Mouse (Mus musculus): ENCODE results near the gene Dgke. TPM values are rescaled to one million over a fixed set of nuclear protein-coding genes. Genes with fewer than 3 reads are reported as not detected.

Dgke gene
- polyA plus RNA-seq, 1 experiment from 2014 or later = 3.4 TPM

DNA sequence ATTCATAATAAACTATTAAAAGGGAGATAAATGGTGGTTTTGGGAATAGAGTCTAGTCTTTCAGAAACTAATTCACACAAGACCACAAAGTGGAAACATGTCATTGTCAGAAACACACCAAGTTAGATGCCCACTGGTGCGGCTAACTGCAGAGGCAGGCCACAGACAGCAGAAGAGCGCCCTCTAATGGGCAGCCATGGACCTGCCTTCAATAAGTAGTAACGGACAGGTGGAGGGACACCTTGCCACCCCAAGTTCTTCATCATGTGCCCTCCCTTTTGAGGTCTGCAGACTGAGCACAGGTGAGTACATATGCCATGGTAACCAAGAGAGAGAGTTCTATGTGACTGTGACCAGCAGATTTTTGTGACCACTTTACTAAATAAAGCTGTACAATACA, 27.3 kb downstream of the Dgke start:
- TF ChIP-seq EP300 (IDR thresholded peaks at IDR 0.05) (no peak), CTCF (IDR thresholded peaks at IDR 0.05) (peak; percentile 97)
- Histone ChIP-seq H3K27me3 (replicated peaks; ENCODE audit: insufficient read depth, low read length) (no peaks in the 10 kb centered on the region), H3K9ac (replicated peaks; ENCODE audit: low read depth) (no peak overlapping the region), H3K4me3 (ENCODE audit: low read depth, low read length) (no peak overlapping the region), H3K9me3 (ENCODE audit: low read length) (no peaks in the 10 kb centered on the region), H3K27ac (ENCODE audit: low read length) (no peak overlapping the region), H3K4me2 (replicated peaks; ENCODE audit: low read depth, low read length) (no peak overlapping the region), H3K4me1 (ENCODE audit: insufficient read depth, low read depth, low read length) (no peaks in the 10 kb centered on the region), H3K36me3 (ENCODE audit: insufficient read depth, low read length) (peaks cover 12% of the 10 kb centered on the region; the same call in 1 of the 2 replicates)
- DNase-seq (ENCODE audit: low spot score) (peak; percentile 73), ATAC-seq (peak; percentile 47; the same call in 1 of the 2 replicates)
- 21% methylated on average over 3 of the region's 3 CpGs for WGBS

DNA sequence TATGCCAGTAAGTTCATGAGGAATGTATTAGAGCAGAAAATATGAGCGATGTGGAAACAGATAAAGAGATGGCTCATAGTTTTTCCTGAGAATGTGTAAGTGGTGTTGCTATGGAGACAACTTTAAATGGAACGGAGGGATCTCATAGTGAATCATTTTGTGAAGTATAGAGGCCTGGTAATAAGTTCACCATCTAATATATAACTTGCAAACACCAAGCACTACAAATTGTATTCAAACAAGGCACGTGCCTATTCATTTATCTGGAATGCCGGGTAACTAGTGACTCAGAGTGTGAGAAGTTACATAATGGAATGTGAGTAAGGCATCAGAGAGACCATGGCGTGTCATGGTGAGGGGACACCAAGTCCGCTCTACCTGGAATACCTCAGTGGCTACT, 28.2 kb downstream of the Dgke start:
- H3K9ac ChIP-seq (replicated peaks; ENCODE audit: low read depth) = no peak overlapping the region
- H3K36me3 ChIP-seq (ENCODE audit: insufficient read depth, low read length) = peaks cover 12% of the 10 kb centered on the region; the same call in 1 of the 2 replicates
- H3K27me3 ChIP-seq (replicated peaks; ENCODE audit: insufficient read depth, low read length) = no peaks in the 10 kb centered on the region
- DNase-seq (ENCODE audit: low spot score) = no peak
- H3K27ac ChIP-seq (ENCODE audit: low read length) = no peak overlapping the region
- TF ChIP-seq EP300 (IDR thresholded peaks at IDR 0.05) (no peak), CTCF (IDR thresholded peaks at IDR 0.05) (no peak)
- ATAC-seq = no peak
- 85% methylated on average over 6 of the region's 6 CpGs for WGBS
- H3K4me2 ChIP-seq (replicated peaks; ENCODE audit: low read depth, low read length) = no peak overlapping the region
- no peak overlapping the region for H3K4me3 ChIP-seq (ENCODE audit: low read depth, low read length)
- no peaks in the 10 kb centered on the region for H3K9me3 ChIP-seq (ENCODE audit: low read length)
- H3K4me1 ChIP-seq (ENCODE audit: insufficient read depth, low read depth, low read length) = no peaks in the 10 kb centered on the region

DNA sequence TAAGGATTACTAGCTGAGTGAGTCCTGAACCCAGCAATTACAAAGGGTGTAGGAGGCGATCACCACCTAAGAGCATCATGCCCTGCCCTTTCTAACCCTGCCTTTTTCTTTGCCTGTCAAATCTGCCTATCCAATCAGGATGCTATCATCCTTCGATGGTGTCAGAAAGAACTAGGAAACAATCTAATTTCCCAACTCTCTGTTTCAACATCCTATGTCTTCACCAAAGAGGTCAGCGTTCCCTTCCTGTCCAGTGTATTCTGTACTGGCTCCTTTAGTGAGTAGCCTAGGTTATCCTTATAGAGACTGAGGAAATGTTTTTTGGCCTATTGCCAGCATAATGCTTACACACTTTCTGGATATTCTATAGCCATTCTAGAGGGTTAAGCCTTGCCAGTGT, 31.1 kb downstream of the Dgke start:
- ATAC-seq (0 out of 2 replicates have a peak, but pooled peaks have one; percentile 12), DNase-seq (ENCODE audit: low spot score) (peak; percentile 54)
- H3K9ac ChIP-seq (replicated peaks; ENCODE audit: low read depth) = no peak overlapping the region
- H3K4me1 ChIP-seq (ENCODE audit: insufficient read depth, low read depth, low read length) = no peaks in the 10 kb centered on the region
- no peaks in the 10 kb centered on the region for H3K27me3 ChIP-seq (replicated peaks; ENCODE audit: insufficient read depth, low read length)
- no peak for TF ChIP-seq CTCF (IDR thresholded peaks at IDR 0.05)
- peak; percentile 39; the same call in 1 of the 2 replicates for TF ChIP-seq EP300 (IDR thresholded peaks at IDR 0.05)
- 63% methylated on average over 3 of the region's 3 CpGs for WGBS
- peaks cover 4% of the 10 kb centered on the region; the same call in 1 of the 2 replicates for H3K36me3 ChIP-seq (ENCODE audit: insufficient read depth, low read length)
- no peak overlapping the region for H3K4me3 ChIP-seq (ENCODE audit: low read depth, low read length)
- no peaks in the 10 kb centered on the region for H3K9me3 ChIP-seq (ENCODE audit: low read length)
- H3K27ac ChIP-seq (ENCODE audit: low read length) = no peak overlapping the region
- H3K4me2 ChIP-seq (replicated peaks; ENCODE audit: low read depth, low read length) = no peak overlapping the region

DNA sequence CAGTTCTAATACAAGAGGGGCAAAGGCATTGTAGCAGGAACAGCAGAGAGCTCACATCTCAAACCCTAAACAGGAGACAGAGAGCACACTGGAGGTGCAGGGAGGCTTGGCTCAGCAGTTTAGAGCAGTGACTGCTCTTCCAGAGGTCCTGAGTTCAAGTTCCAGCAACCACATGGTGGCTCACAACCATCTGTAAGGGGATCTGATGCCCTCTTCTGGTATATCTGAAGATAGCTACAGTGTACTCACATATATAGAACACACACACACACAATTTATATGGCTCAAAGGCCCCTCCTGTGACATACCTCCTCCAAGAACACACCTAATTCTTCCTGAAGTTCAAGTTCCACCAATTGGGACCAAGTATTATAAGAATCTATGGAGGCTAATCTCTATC, 32.1 kb downstream of the Dgke start:
- Histone ChIP-seq H3K27ac (ENCODE audit: low read length) (no peak overlapping the region), H3K36me3 (ENCODE audit: insufficient read depth, low read length) (no peaks in the 10 kb centered on the region), H3K9ac (replicated peaks; ENCODE audit: low read depth) (no peak overlapping the region), H3K27me3 (replicated peaks; ENCODE audit: insufficient read depth, low read length) (no peaks in the 10 kb centered on the region), H3K9me3 (ENCODE audit: low read length) (no peaks in the 10 kb centered on the region), H3K4me2 (replicated peaks; ENCODE audit: low read depth, low read length) (no peak overlapping the region), H3K4me1 (ENCODE audit: insufficient read depth, low read depth, low read length) (no peaks in the 10 kb centered on the region), H3K4me3 (ENCODE audit: low read depth, low read length) (no peak overlapping the region)
- DNase-seq (ENCODE audit: low spot score) (no peak), ATAC-seq (no peak)
- no peak for TF ChIP-seq EP300 (IDR thresholded peaks at IDR 0.05)
- TF ChIP-seq CTCF (IDR thresholded peaks at IDR 0.05) = peak; percentile 30; the same call in 1 of the 2 replicates

DNA sequence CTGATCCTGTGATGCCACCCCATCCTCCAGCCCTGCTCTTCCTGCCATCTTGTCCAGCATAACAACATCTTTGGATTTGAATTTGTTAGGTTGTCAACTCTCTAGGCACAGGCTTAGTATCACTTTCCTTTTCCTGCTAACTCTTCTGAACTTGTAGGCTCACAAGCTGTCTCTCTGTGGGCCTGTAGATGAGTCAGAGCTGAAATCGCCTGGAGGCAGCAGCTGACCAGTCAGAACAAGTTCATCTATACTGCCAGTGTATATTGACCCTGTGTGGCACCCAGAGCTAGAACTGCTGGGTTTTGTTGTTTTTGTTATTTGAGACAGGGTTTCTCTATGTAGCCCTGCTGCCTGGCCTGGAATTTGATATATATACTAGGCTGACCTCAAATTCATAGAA, 35.5 kb downstream of the Dgke start:
- H3K36me3 ChIP-seq (ENCODE audit: insufficient read depth, low read length) = no peaks in the 10 kb centered on the region
- no peak overlapping the region for H3K4me3 ChIP-seq (ENCODE audit: low read depth, low read length)
- H3K4me2 ChIP-seq (replicated peaks; ENCODE audit: low read depth, low read length) = no peak overlapping the region
- H3K27me3 ChIP-seq (replicated peaks; ENCODE audit: insufficient read depth, low read length) = no peaks in the 10 kb centered on the region
- peaks cover 6% of the 10 kb centered on the region; the same call in 1 of the 2 replicates for H3K4me1 ChIP-seq (ENCODE audit: insufficient read depth, low read depth, low read length)
- TF ChIP-seq CTCF (IDR thresholded peaks at IDR 0.05) (no peak), EP300 (IDR thresholded peaks at IDR 0.05) (no peak)
- ATAC-seq (no peak), DNase-seq (ENCODE audit: low spot score) (peak; percentile 7)
- H3K9ac ChIP-seq (replicated peaks; ENCODE audit: low read depth) = no peak overlapping the region
- 84% methylated on average over 1 of the region's 1 CpGs for WGBS
- no peaks in the 10 kb centered on the region for H3K9me3 ChIP-seq (ENCODE audit: low read length)
- H3K27ac ChIP-seq (ENCODE audit: low read length) = no peak overlapping the region

DNA sequence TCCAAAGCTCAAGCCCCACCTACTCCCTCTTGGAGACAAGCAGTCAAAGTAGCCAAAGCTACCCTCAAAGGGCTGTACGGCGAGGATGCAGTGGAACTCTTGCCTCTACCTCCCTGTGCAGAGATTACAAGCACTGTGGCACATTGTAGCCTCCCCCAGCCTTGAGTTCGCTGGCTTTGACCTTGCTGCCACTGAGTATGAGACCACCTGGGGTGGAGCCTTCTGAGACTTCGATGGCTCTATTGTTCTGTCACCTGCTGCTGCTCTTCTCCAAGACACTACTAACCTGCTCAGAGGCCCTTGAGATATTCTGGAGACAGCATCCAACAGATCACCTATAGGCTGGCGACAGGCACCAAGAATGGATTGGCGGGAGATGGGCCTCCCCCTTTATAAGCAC, 36.1 kb downstream of the Dgke start:
- no peak for ATAC-seq
- TF ChIP-seq EP300 (IDR thresholded peaks at IDR 0.05) (no peak), CTCF (IDR thresholded peaks at IDR 0.05) (no peak)
- Histone ChIP-seq H3K36me3 (ENCODE audit: insufficient read depth, low read length) (no peaks in the 10 kb centered on the region), H3K27ac (ENCODE audit: low read length) (no peak overlapping the region), H3K4me3 (ENCODE audit: low read depth, low read length) (no peak overlapping the region), H3K9me3 (ENCODE audit: low read length) (no peaks in the 10 kb centered on the region), H3K4me1 (ENCODE audit: insufficient read depth, low read depth, low read length) (peaks cover 9% of the 10 kb centered on the region; the same call in 1 of the 2 replicates), H3K4me2 (replicated peaks; ENCODE audit: low read depth, low read length) (no peak overlapping the region), H3K9ac (replicated peaks; ENCODE audit: low read depth) (no peak overlapping the region), H3K27me3 (replicated peaks; ENCODE audit: insufficient read depth, low read length) (no peaks in the 10 kb centered on the region)
- DNase-seq (ENCODE audit: low spot score) = no peak
- 78% methylated on average over 6 of the region's 6 CpGs for WGBS
